Mouse (Mus musculus): ENCODE measurements around the gene Mllt3.

- TF ChIP-seq POLR2A (IDR thresholded peaks at IDR 0.05; ENCODE audit: insufficient read length, low read depth) (no peak), USF1 (IDR thresholded peaks at IDR 0.05; ENCODE audit: low read depth) (no peak), SRF (IDR thresholded peaks at IDR 0.05; ENCODE audit: control insufficient read depth, insufficient read length, low read depth) (no peak)
Measured at GRCm38 (mm10) chr4:87977820-87978448, 55.2 kb downstream of the Mllt3 start.
